Mouse (Mus musculus): Measurements from ENCODE around the gene Dda1. TPM values are rescaled to one million over a fixed set of nuclear protein-coding genes. Genes with fewer than 3 reads are reported as not detected.
"Not testable (repeated sequence)": the region's sequence is repeated elsewhere in the genome, so short reads cannot be mapped to it uniquely, and the experiment has no call there.

Gene Dda1
- polyA plus RNA-seq, 1 experiment from 2014 or later = 93.7 TPM

DNA sequence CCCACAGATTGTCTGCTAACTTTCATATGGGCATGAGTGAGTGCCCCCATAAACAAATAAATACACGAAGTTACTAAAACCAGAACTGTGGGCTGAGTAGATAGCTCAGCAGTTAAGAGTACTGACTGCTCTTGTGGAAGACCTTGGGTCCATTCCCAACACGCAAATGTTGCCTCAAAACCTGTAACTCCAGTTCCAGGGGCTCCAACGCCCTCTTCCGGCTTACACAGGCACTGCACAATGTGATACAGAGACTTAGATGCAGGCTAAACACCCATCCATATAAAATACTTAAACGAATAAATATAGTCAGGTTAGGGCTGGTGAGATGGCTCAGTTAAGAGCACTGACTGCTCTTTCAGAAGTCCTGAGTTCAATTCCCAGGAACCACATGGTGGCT is 46.0 kb downstream of the Dda1 start:
- WGBS = 75% methylated on average over 5 of the region's 5 CpGs
- Histone ChIP-seq H3K27me3 (ENCODE audit: insufficient read depth, low read length) (no peaks in the 10 kb centered on the region), H3K4me3 (replicated peaks; ENCODE audit: low read depth, low read length) (no peak overlapping the region), H3K27ac (no peak overlapping the region), H3K36me3 (ENCODE audit: insufficient read depth, low read length) (no peaks in the 10 kb centered on the region), H3K4me2 (ENCODE audit: low read length) (no peak overlapping the region), H3K9ac (ENCODE audit: low read depth, low read length) (no peak overlapping the region), H3K4me1 (replicated peaks; ENCODE audit: insufficient read depth, low read length) (no peaks in the 10 kb centered on the region), H3K9me3 (replicated peaks; ENCODE audit: low read length) (no peaks in the 10 kb centered on the region)
- TF ChIP-seq CTCF (IDR thresholded peaks at IDR 0.05; ENCODE audit: low read depth) = no peak
- DNase-seq (ENCODE audit: low spot score) = no peak
- no peak for ATAC-seq (replicated peaks; ENCODE audit: low FRiP score, low read depth)

DNA sequence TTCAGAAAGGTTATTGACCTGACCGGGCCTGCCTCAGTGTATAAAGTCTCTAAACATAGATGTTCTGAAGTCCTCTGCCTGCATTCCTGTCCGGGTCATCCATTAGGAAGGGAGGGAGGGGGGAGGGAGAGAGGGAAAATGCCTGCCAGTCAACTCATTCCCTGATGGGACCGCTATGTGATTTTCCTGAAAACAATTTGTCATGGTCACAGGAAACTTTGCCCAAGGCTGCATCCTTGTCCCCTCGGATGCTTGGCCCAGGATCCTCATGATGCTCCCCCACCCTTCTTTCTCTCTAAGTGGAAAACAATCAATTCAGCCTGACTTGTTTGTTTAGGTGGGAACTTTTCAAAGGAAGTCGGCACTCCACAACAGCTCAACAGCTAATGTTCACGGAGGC is 47.8 kb downstream of the Dda1 start:
- H3K27ac ChIP-seq = no peak overlapping the region
- WGBS = 11% methylated on average over 6 of the region's 6 CpGs
- TF ChIP-seq CTCF (IDR thresholded peaks at IDR 0.05; ENCODE audit: low read depth) = no peak

DNA sequence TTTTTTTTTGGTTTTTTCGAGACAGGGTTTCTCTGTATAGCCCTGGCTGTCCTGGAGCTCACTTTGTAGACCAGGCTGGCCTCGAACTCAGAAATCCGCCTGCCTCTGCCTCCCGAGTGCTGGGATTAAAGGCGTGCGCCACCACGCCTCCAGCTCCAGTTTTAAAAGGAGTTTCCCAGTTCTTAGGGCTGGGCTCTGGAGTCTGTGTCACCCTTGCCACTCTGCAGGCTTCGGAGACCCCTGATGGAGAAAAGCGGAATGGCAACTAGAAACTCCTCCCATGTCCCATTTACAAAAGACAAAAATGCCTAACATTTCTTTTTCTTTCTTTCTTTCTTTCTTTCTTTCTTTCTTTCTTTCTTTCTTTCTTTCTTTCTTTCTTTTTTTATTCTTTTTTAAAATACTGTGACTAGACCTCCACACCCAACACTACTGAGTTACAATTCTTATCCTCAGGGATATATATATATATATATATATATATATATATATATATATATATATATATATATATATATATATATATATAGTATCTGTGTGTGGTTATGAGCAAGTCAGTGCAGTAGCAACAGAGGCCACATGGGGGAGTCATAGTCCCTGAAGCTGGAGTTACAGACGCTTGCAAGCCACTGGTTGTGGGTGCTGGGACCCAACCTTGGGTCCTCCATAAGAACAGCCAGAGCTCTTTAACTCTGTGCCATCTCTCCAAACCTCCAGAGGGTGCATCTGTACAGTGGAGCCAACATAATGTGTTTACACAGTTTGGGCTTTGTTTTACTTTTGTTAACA is 50.2 kb downstream of the Dda1 start:
- H3K27me3 ChIP-seq (ENCODE audit: insufficient read depth, low read length); H3K4me3 ChIP-seq (replicated peaks; ENCODE audit: low read depth, low read length); H3K27ac ChIP-seq; H3K36me3 ChIP-seq (ENCODE audit: insufficient read depth, low read length); H3K9ac ChIP-seq (ENCODE audit: low read depth, low read length); H3K4me1 ChIP-seq (replicated peaks; ENCODE audit: insufficient read depth, low read length); H3K9me3 ChIP-seq (replicated peaks; ENCODE audit: low read length); ATAC-seq (replicated peaks; ENCODE audit: low FRiP score, low read depth); H3K4me2 ChIP-seq (ENCODE audit: low read length): not testable (repeated sequence)
- TF ChIP-seq CTCF (IDR thresholded peaks at IDR 0.05; ENCODE audit: low read depth) = peak; percentile 75
- 41% methylated on average over 9 of the region's 10 CpGs for WGBS
- DNase-seq (ENCODE audit: low spot score) = peak; percentile 90

More for the DNA sequence above, 47.8 kb downstream of the Dda1 start:
- no peak overlapping the region for H3K4me2 ChIP-seq (ENCODE audit: low read length)
- no peaks in the 10 kb centered on the region for H3K4me1 ChIP-seq (replicated peaks; ENCODE audit: insufficient read depth, low read length)
- H3K36me3 ChIP-seq (ENCODE audit: insufficient read depth, low read length) = no peaks in the 10 kb centered on the region
- H3K9me3 ChIP-seq (replicated peaks; ENCODE audit: low read length) = no peaks in the 10 kb centered on the region
- no peak overlapping the region for H3K9ac ChIP-seq (ENCODE audit: low read depth, low read length)
- ATAC-seq (replicated peaks; ENCODE audit: low FRiP score, low read depth) (no peak), DNase-seq (ENCODE audit: low spot score) (peak; percentile 47)
- H3K4me3 ChIP-seq (replicated peaks; ENCODE audit: low read depth, low read length) = no peak overlapping the region
- no peaks in the 10 kb centered on the region for H3K27me3 ChIP-seq (ENCODE audit: insufficient read depth, low read length)

DNA sequence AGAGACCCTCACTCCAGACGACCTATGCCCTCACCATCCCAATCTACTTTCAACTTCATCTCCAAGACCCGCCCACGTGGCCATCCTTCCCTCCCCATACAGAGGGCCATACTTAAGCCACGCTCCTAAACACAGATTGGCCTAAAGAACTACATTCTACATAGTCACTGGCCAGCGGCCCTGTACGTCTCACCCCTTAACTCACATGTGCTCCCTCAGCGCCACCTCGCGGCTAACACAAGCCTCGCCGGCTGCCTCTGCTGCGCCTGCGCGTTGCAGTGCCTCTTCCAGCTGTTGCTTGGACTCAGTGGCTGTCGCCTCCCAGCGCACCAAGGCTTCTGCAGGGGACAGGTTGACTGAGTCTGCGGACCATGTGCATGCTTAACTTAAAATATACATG is 52.6 kb downstream of the Dda1 start:
- H3K4me2 ChIP-seq (ENCODE audit: low read length) = peak overlapping the region; percentile 27; the same call in 1 of the 2 replicates
- 6% methylated on average over 17 of the region's 17 CpGs for WGBS

DNA sequence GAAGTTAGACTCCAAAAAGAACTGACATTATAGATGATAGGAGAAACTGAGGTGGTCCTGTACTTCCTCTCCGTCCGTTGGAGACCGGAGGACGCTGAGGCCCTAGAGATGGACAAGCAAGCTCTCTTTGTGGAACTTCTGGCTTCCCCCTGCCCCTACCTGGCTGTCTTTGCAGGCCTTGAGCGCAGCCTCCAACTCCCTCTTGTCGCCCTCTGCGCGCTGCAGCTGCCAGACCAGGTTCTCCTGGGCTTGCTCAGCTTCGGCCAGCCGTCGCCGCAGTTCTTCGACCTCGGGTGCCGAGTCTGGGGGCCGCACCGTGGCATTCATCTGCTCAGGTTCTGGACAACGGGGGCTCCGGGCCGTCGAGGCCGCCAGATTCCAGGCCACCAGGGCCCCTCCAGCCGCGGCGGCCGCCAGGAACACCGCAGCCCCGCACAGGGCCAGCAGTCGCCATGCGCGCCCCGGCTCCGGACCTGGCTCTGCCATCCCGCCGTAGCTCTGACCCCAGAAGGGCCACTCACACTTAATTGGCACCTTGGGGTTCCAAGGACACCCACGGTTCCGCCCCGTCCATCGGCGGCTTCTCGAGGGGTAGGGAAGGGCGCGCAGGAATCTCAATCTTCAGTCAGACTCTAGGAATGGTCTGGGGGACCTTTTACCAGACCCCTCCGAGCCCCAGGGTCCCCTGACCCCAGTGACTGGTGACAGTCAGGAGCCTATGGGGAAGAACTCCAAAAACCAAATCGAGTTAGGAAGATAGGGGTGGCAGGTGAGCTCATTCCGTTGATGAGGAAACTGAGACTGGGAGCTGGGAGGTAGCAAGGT is 56.4 kb downstream of the Dda1 start, which contains the start of gene Ccdc194:
Ccdc194 (minus strand) TSS at position 486 of the 825 bp plus-strand sequence.
- Histone ChIP-seq H3K4me2 (ENCODE audit: low read length) (peak within 1 kb of the TSS; percentile 16; the same call in 1 of the 2 replicates), H3K27ac (peak within 1 kb of the TSS; percentile 78), H3K4me1 (replicated peaks; ENCODE audit: insufficient read depth, low read length) (peaks cover 7% of the 10 kb centered on the region), H3K27me3 (ENCODE audit: insufficient read depth, low read length) (no peaks in the 10 kb centered on the region), H3K9me3 (replicated peaks; ENCODE audit: low read length) (no peaks in the 10 kb centered on the region), H3K36me3 (ENCODE audit: insufficient read depth, low read length) (no peaks in the 10 kb centered on the region), H3K9ac (ENCODE audit: low read depth, low read length) (peak within 1 kb of the TSS; percentile 6; the same call in 1 of the 2 replicates), H3K4me3 (replicated peaks; ENCODE audit: low read depth, low read length) (no peak within 1 kb of the TSS)
- no peak for TF ChIP-seq CTCF (IDR thresholded peaks at IDR 0.05; ENCODE audit: low read depth)
- ATAC-seq (replicated peaks; ENCODE audit: low FRiP score, low read depth) (no peak), DNase-seq (ENCODE audit: low spot score) (no peak)
- WGBS = 22% methylated on average over 46 of the region's 46 CpGs

More for the DNA sequence above, 52.6 kb downstream of the Dda1 start:
- no peaks in the 10 kb centered on the region for H3K27me3 ChIP-seq (ENCODE audit: insufficient read depth, low read length)
- TF ChIP-seq CTCF (IDR thresholded peaks at IDR 0.05; ENCODE audit: low read depth) = peak; percentile 99
- DNase-seq (ENCODE audit: low spot score) (peak; percentile 98), ATAC-seq (replicated peaks; ENCODE audit: low FRiP score, low read depth) (peak; percentile 94)
- peaks cover 6% of the 10 kb centered on the region; the same call in 1 of the 2 replicates for H3K4me1 ChIP-seq (replicated peaks; ENCODE audit: insufficient read depth, low read length)
- H3K9me3 ChIP-seq (replicated peaks; ENCODE audit: low read length) = no peaks in the 10 kb centered on the region
- H3K36me3 ChIP-seq (ENCODE audit: insufficient read depth, low read length) = no peaks in the 10 kb centered on the region
- no peak overlapping the region for H3K9ac ChIP-seq (ENCODE audit: low read depth, low read length)
- no peak overlapping the region for H3K27ac ChIP-seq
- H3K4me3 ChIP-seq (replicated peaks; ENCODE audit: low read depth, low read length) = no peak overlapping the region

Other genes with a start within 250 kb of the Dda1 start
- 10.0 and 11.5 TPM in 2 replicates for gene Myo9b, start 196.5 kb upstream of the Dda1 start, polyA plus RNA-seq (2015; fragmentation: Nextera tagmentation; extraction: Ambion mirVana)
- 21.9 and 25.5 TPM in 2 replicates for gene Haus8, start 196.3 kb upstream of the Dda1 start, polyA plus RNA-seq (2015; fragmentation: Nextera tagmentation; extraction: Ambion mirVana)
- gene Use1, start 102.4 kb upstream of the Dda1 start, polyA plus RNA-seq (2015; fragmentation: Nextera tagmentation; extraction: Ambion mirVana) = 129 and 140 TPM in 2 replicates
- gene Ocel1, start 97.9 kb upstream of the Dda1 start, polyA plus RNA-seq (2015; fragmentation: Nextera tagmentation; extraction: Ambion mirVana) = 8.1 and 8.4 TPM in 2 replicates
- gene Nr2f6, start 87.2 kb upstream of the Dda1 start, polyA plus RNA-seq (2015; fragmentation: Nextera tagmentation; extraction: Ambion mirVana) = 110 and 138 TPM in 2 replicates
- gene Ushbp1, start 73.4 kb upstream of the Dda1 start, polyA plus RNA-seq (2015; fragmentation: Nextera tagmentation; extraction: Ambion mirVana) = 18.8 and 20.4 TPM in 2 replicates
- gene Babam1, start 72.3 kb upstream of the Dda1 start, polyA plus RNA-seq (2015; fragmentation: Nextera tagmentation; extraction: Ambion mirVana) = 92.3 and 96.4 TPM in 2 replicates
- gene Ankle1, start 63.2 kb upstream of the Dda1 start, polyA plus RNA-seq (2015; fragmentation: Nextera tagmentation; extraction: Ambion mirVana) = 7.9 and 9.2 TPM in 2 replicates
- gene Abhd8, start 5.5 kb upstream of the Dda1 start, polyA plus RNA-seq (2015; fragmentation: Nextera tagmentation; extraction: Ambion mirVana) = 35.0 and 38.3 TPM in 2 replicates
- gene Mrpl34, start 4.2 kb upstream of the Dda1 start, polyA plus RNA-seq (2015; fragmentation: Nextera tagmentation; extraction: Ambion mirVana) = 242 and 245 TPM in 2 replicates
- gene Ano8, start 16.8 kb downstream of the Dda1 start, polyA plus RNA-seq (2015; fragmentation: Nextera tagmentation; extraction: Ambion mirVana) = 0.84 and 1.4 TPM in 2 replicates
- gene Gtpbp3, start 18.9 kb downstream of the Dda1 start, polyA plus RNA-seq (2015; fragmentation: Nextera tagmentation; extraction: Ambion mirVana) = 14.5 and 14.6 TPM in 2 replicates
- 182 and 208 TPM in 2 replicates for gene Plvap, start 42.6 kb downstream of the Dda1 start, polyA plus RNA-seq (2015; fragmentation: Nextera tagmentation; extraction: Ambion mirVana)
- 0.19 and 0.20 TPM in 2 replicates for gene Ccdc194, start 56.5 kb downstream of the Dda1 start, polyA plus RNA-seq (2015; fragmentation: Nextera tagmentation; extraction: Ambion mirVana)
- gene Bst2, start 68.3 kb downstream of the Dda1 start, polyA plus RNA-seq (2015; fragmentation: Nextera tagmentation; extraction: Ambion mirVana) = 106 and 124 TPM in 2 replicates
- gene Mvb12a, start 73.7 kb downstream of the Dda1 start, polyA plus RNA-seq (2015; fragmentation: Nextera tagmentation; extraction: Ambion mirVana) = 129 and 131 TPM in 2 replicates
- 17.1 and 19.1 TPM in 2 replicates for gene Tmem221, start 89.7 kb downstream of the Dda1 start, polyA plus RNA-seq (2015; fragmentation: Nextera tagmentation; extraction: Ambion mirVana)
- gene Nxnl1, start 97.4 kb downstream of the Dda1 start, polyA plus RNA-seq (2015; fragmentation: Nextera tagmentation; extraction: Ambion mirVana) = 0.13 and 0.20 TPM in 2 replicates
- 50.5 and 53.7 TPM in 2 replicates for gene Slc27a1, start 99.7 kb downstream of the Dda1 start, polyA plus RNA-seq (2015; fragmentation: Nextera tagmentation; extraction: Ambion mirVana)
- gene Pgls, start 123.0 kb downstream of the Dda1 start, polyA plus RNA-seq (2015; fragmentation: Nextera tagmentation; extraction: Ambion mirVana) = 279 and 296 TPM in 2 replicates
- 2.5 and 2.8 TPM in 2 replicates for gene Fam129c, start 128.4 kb downstream of the Dda1 start, polyA plus RNA-seq (2015; fragmentation: Nextera tagmentation; extraction: Ambion mirVana)
- gene Colgalt1, start 141.8 kb downstream of the Dda1 start, polyA plus RNA-seq (2015; fragmentation: Nextera tagmentation; extraction: Ambion mirVana) = 64.1 and 66.2 TPM in 2 replicates
- gene Unc13a, start 202.6 kb downstream of the Dda1 start, polyA plus RNA-seq (2015; fragmentation: Nextera tagmentation; extraction: Ambion mirVana) = 0.50 and 0.60 TPM in 2 replicates
- 5.3 TPM in 2 replicates for gene Jak3, start 207.1 kb downstream of the Dda1 start, polyA plus RNA-seq (2015; fragmentation: Nextera tagmentation; extraction: Ambion mirVana)
- 1.3 TPM in 2 replicates for gene Insl3, start 220.0 kb downstream of the Dda1 start, polyA plus RNA-seq (2015; fragmentation: Nextera tagmentation; extraction: Ambion mirVana)
- gene B3gnt3, start 232.6 kb downstream of the Dda1 start, polyA plus RNA-seq (2015; fragmentation: Nextera tagmentation; extraction: Ambion mirVana) = 4.3 TPM in 2 replicates

Measured in kidney, postnatal 0 days (tissue).